Mouse (Mus musculus) liver, embryonic 12.5 days (tissue): Measurements from ENCODE around the gene Siglecg. TPM values are rescaled to one million over a fixed set of nuclear protein-coding genes. Genes with fewer than 3 reads are reported as not detected.

Experiments
- ATAC-seq: fragments of 200-750 bp; cut with Nextera tagmentation; 2 replicates; pipeline ENCODE4 v1.8.0; 2017; ENCODE audit warnings: moderate number of reproducible peaks, mild to moderate bottlenecking, moderate library complexity
- H3K27ac ChIP-seq: fragments of 300-500 bp; sonication (generic); 2 replicates; pipeline ENCODE4 v1.5.1; 2016; ENCODE audit warnings: mild to moderate bottlenecking
- H3K27me3 ChIP-seq: fragments of 300-500 bp; sonication (generic); replicated peaks from 2 replicates; pipeline ENCODE4 v1.6.1; 2016; ENCODE audit warnings: mild to moderate bottlenecking, moderate library complexity
- H3K36me3 ChIP-seq: fragments of 300-500 bp; sonication (generic); 2 replicates; pipeline ENCODE4 v1.6.1; 2016; ENCODE audit warnings: mild to moderate bottlenecking, moderate library complexity
- H3K4me1 ChIP-seq: fragments of 300-500 bp; sonication (generic); 2 replicates; pipeline ENCODE4 v1.6.1; 2016
- H3K4me2 ChIP-seq: fragments of 300-500 bp; sonication (generic); 2 replicates; pipeline ENCODE4 v1.6.1; 2016; ENCODE audit warnings: mild to moderate bottlenecking, moderate library complexity
- H3K4me3 ChIP-seq: fragments of 300-500 bp; sonication (generic); 2 replicates; pipeline ENCODE4 v1.5.1; 2016; ENCODE audit warnings: mild to moderate bottlenecking, moderate library complexity
- H3K9ac ChIP-seq: fragments of 300-500 bp; sonication (generic); 2 replicates; pipeline ENCODE4 v1.6.1; 2016; ENCODE audit warnings: mild to moderate bottlenecking, moderate library complexity
- H3K9me3 ChIP-seq: fragments of 300-500 bp; sonication (generic); replicated peaks from 2 replicates; pipeline ENCODE4 v1.6.1; 2016; ENCODE audit warnings: mild to moderate bottlenecking, moderate library complexity
- WGBS: fragments of 180-500 bp; shearing (Covaris S2); methylation state at CpG from one replicate; pipeline ENCODE4 v1.1.7; 2016; ENCODE audit not compliant: insufficient replicate concordance; 5-methylcytosine and 5-hydroxymethylcytosine counted together
- microRNA-seq: library from miRNA; unstranded; fragments of <30 nt; microRNA quantifications from one replicate; pipeline ENCODE4, GENCODE M21; 2017
- polyA plus RNA-seq: library from polyadenylated mRNA; unstranded; fragments of >200 nt; fragmentation: Nextera tagmentation; extraction: Ambion mirVana; gene quantifications from 2 replicates; pipeline ENCODE4 v1.2.1, GENCODE M21; 2016

The Siglecg gene
- polyA plus RNA-seq, 1 experiment from 2014 or later, result 0.30 TPM

GRCm38 (mm10) chr7:43465344-43466098 lies 57.5 kb downstream of the Siglecg start:
- Histone ChIP-seq H3K4me1 (peaks cover 22% of the 10 kb centered on the region), H3K4me2 (peak overlapping the region; percentile 89), H3K27me3 (peaks cover 24% of the 10 kb centered on the region), H3K9me3 (no peaks in the 10 kb centered on the region), H3K9ac (peak overlapping the region; percentile 58), H3K36me3 (no peaks in the 10 kb centered on the region), H3K27ac (0 out of 2 replicates have a peak overlapping the region, but pooled peaks have one; percentile 18), H3K4me3 (peak overlapping the region; percentile 57)
- WGBS, result 1% methylated on average over 31 of the region's 33 CpGs
- peak; percentile 89 for ATAC-seq

- no peaks in the 10 kb centered on the region for H3K36me3 ChIP-seq
- peak overlapping the region; percentile 53 for H3K9ac ChIP-seq
- H3K4me3 ChIP-seq, result peak overlapping the region; percentile 57
- under 1% methylated on average over 30 of the region's 33 CpGs for WGBS
- H3K27me3 ChIP-seq, result peaks cover 24% of the 10 kb centered on the region
- H3K4me1 ChIP-seq, result peaks cover 22% of the 10 kb centered on the region
- H3K4me2 ChIP-seq, result peak overlapping the region; percentile 89
- no peak overlapping the region for H3K27ac ChIP-seq
- peak; percentile 53 for ATAC-seq
- H3K9me3 ChIP-seq, result no peaks in the 10 kb centered on the region
Measured at GRCm38 (mm10) chr7:43466099-43466694, 58.2 kb downstream of the Siglecg start.

Small RNA genes lying within 50 kb of the gene (microRNA-seq; reads per million reads assigned to microRNA genes)
- 2.1 reads per million for gene Mir7051

Other genes with a start within 250 kb of the Siglecg start
- gene Zfp715, start 94.9 kb upstream of the Siglecg start, polyA plus RNA-seq, result 7.0 and 7.2 TPM in 2 replicates
- gene Siglecf, start 56.9 kb upstream of the Siglecg start, polyA plus RNA-seq, result 2.4 and 2.7 TPM in 2 replicates
- not detected in 2 replicates for gene Lim2, start 19.5 kb downstream of the Siglecg start, polyA plus RNA-seq
- 3.8 and 4.4 TPM in 2 replicates for gene Nkg7, start 28.9 kb downstream of the Siglecg start, polyA plus RNA-seq
- gene Cldnd2, start 32.6 kb downstream of the Siglecg start, polyA plus RNA-seq, result not detected in 2 replicates
- gene Etfb, start 35.9 kb downstream of the Siglecg start, polyA plus RNA-seq, result 238 and 249 TPM in 2 replicates
- 0.26 and 0.59 TPM in 2 replicates for gene Gm45233, start 35.9 kb downstream of the Siglecg start, polyA plus RNA-seq
- gene Vsig10l, start 54.9 kb downstream of the Siglecg start, polyA plus RNA-seq, result 1.2 and 2.3 TPM in 2 replicates
- gene Iglon5, start 81.9 kb downstream of the Siglecg start, polyA plus RNA-seq, result 0.05 TPM in 1 of 2 replicates, not detected in the other
- not detected in 2 replicates for gene 4931406B18Rik, start 97.7 kb downstream of the Siglecg start, polyA plus RNA-seq
- gene Cd33, start 136.2 kb downstream of the Siglecg start, polyA plus RNA-seq, result 1.5 and 1.6 TPM in 2 replicates
- gene Zfp658, start 154.1 kb downstream of the Siglecg start, polyA plus RNA-seq, result 0.46 and 0.56 TPM in 2 replicates
- gene Zfp719, start 171.4 kb downstream of the Siglecg start, polyA plus RNA-seq, result 3.4 and 3.5 TPM in 2 replicates
- not detected in 2 replicates for gene Zfp819, start 199.0 kb downstream of the Siglecg start, polyA plus RNA-seq
- gene Ceacam18, start 226.5 kb downstream of the Siglecg start, polyA plus RNA-seq, result not detected in 2 replicates